Mouse (Mus musculus): ENCODE results near the gene Bcl7a. TPM values are rescaled to one million over a fixed set of nuclear protein-coding genes. Genes with fewer than 3 reads are reported as not detected.

Gene Bcl7a
- total and polyA plus RNA-seq, 3 experiments = 2.3 to 7.2 (median 4.3) TPM

- H3K79me2 ChIP-seq (replicated peaks; ENCODE audit: control insufficient read depth, extremely low read depth, insufficient read depth, poor library complexity, severe bottlenecking) = no peaks in the 10 kb centered on the region
Measured at GRCm38 (mm10) chr5:123364302-123364971, 20.8 kb downstream of the Bcl7a start.

DNA sequence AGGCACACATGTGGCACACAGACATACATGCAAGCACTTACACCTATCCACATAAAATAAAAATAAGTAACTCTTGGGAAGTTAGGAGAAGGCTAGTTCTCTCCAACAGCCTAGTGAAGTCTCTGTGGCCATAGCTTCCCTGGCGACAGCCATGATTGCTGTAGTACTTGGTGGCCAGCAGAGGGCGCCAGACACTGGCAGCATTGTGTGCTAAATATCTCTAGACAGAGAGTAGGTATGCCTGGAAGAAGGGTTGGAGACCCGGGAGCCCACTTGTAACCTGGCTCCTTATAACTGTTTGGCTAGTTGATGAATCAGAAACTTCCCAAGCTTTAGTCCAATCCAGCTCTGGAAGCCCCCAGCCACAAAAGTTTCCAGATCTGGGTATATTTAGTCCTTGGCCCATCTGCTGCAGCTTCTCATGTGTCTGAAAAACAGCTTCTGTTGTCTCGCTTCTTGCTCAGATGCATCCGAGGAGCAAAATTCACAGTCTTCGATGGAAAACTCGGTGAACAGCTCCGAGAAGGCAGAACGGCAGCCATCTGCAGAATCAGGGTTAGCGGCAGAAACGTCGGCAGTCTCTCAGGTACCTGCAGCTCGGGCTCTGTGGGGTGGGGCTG lies 25.3 kb downstream of the Bcl7a start:
- peak; percentile 65 for DNase-seq (ENCODE audit: extremely low read depth)
- Histone ChIP-seq H3K79me2 (replicated peaks; ENCODE audit: control insufficient read depth, extremely low read depth, insufficient read depth, poor library complexity, severe bottlenecking) (no peaks in the 10 kb centered on the region), H3K4me2 (ENCODE audit: insufficient read depth, low read depth, poor library complexity, severe bottlenecking) (no peak overlapping the region), H3K4me1 (ENCODE audit: control insufficient read depth in 1 of 2, insufficient read depth in 2 of 2) (peaks cover 2 to 3% of the 10 kb centered on the region in 2 experiments; a peak in 3 of 4 replicates), H3K9me3 (replicated peaks; ENCODE audit: low read length) (no peaks in the 10 kb centered on the region), H3K36me3 (replicated peaks in 1 of 2; ENCODE audit: control insufficient read depth in 1 of 2, insufficient read depth in 1 of 2, low read length in 1 of 2) (peaks cover 27 to 75% of the 10 kb centered on the region in 2 experiments), H3K9ac (ENCODE audit: insufficient read depth, low read depth) (no peak overlapping the region), H3K4me3 (replicated peaks in 1 of 3; ENCODE audit: low read depth in 2 of 3, low read length in 2 of 3, poor library complexity in 1 of 3) (no peak overlapping the region), H3K27ac (ENCODE audit: insufficient read depth, low read depth) (no peak overlapping the region), H3K27me3 (replicated peaks) (no peaks in the 10 kb centered on the region)
- TF ChIP-seq E2F4 (IDR thresholded peaks at IDR 0.05; ENCODE audit: insufficient replicate concordance, low read depth, low read length) (no peak), RAD21 (IDR thresholded peaks at IDR 0.05; ENCODE audit: low read depth, low read length) (peak; percentile 77), SIN3A (IDR thresholded peaks at IDR 0.05; ENCODE audit: low read length) (no peak), CTCF (conservative IDR thresholded peaks at IDR 0.05 in 1 of 2, IDR thresholded peaks at IDR 0.05 in 1 of 2; ENCODE audit: low read depth in 2 of 2, low read length in 2 of 2) (peak; percentile 94 to 98), JUN (IDR thresholded peaks at IDR 0.05; ENCODE audit: insufficient read depth, low read depth, low read length) (no peak), MAX (IDR thresholded peaks at IDR 0.05; ENCODE audit: low read length) (no peak), SMC3 (IDR thresholded peaks at IDR 0.05; ENCODE audit: low read depth, low read length) (peak; percentile 92), POLR2AphosphoS2 (IDR thresholded peaks at IDR 0.05; ENCODE audit: low read depth, low read length) (no peak), ZC3H11A (IDR thresholded peaks at IDR 0.05; ENCODE audit: low read depth, low read length) (peak; percentile 37; the same call in 1 of the 2 replicates)
- dilution Hi-C loops (cut with MboI; ENCODE audit: extremely low pct_ligation_motif_present, extremely low pct_unique_long_range_greater_than_20kb, low sequenced_read_pairs) (no loop called here), in situ Hi-C loops (cut with MboI; ENCODE audit: low pct_ligation_motif_present, low pct_unique_long_range_greater_than_20kb, low sequenced_read_pairs) (no loop called here)

More at GRCm38 (mm10) chr5:123364302-123364971, 20.8 kb downstream of the Bcl7a start:
- dilution Hi-C loops (cut with MboI; ENCODE audit: extremely low pct_ligation_motif_present, extremely low pct_unique_long_range_greater_than_20kb, low sequenced_read_pairs) (no loop called here), in situ Hi-C loops (cut with MboI; ENCODE audit: low pct_ligation_motif_present, low pct_unique_long_range_greater_than_20kb, low sequenced_read_pairs) (no loop called here)
- DNase-seq (ENCODE audit: extremely low read depth) = no peak
- peaks cover 2 to 5% of the 10 kb centered on the region in 2 experiments; a peak in 3 of 4 replicates for H3K4me1 ChIP-seq (ENCODE audit: control insufficient read depth in 1 of 2, insufficient read depth in 2 of 2)
- H3K27ac ChIP-seq (ENCODE audit: insufficient read depth, low read depth) = no peak overlapping the region
- H3K4me3 ChIP-seq (replicated peaks in 1 of 3; ENCODE audit: low read depth in 2 of 3, low read length in 2 of 3, poor library complexity in 1 of 3) = no peak overlapping the region
- H3K36me3 ChIP-seq (replicated peaks in 1 of 2; ENCODE audit: control insufficient read depth in 1 of 2, insufficient read depth in 1 of 2, low read length in 1 of 2) = peaks cover 13 to 73% of the 10 kb centered on the region in 2 experiments
- H3K9me3 ChIP-seq (replicated peaks; ENCODE audit: low read length) = no peaks in the 10 kb centered on the region
- no peak overlapping the region for H3K4me2 ChIP-seq (ENCODE audit: insufficient read depth, low read depth, poor library complexity, severe bottlenecking)
- no peaks in the 10 kb centered on the region for H3K27me3 ChIP-seq (replicated peaks)
- no peak for TF ChIP-seq MXI1 (IDR thresholded peaks at IDR 0.05; ENCODE audit: low read depth, low read length)
- no peak for TF ChIP-seq E2F4 (IDR thresholded peaks at IDR 0.05; ENCODE audit: insufficient replicate concordance, low read depth, low read length)
- no peak for TF ChIP-seq CTCF (conservative IDR thresholded peaks at IDR 0.05 in 1 of 2, IDR thresholded peaks at IDR 0.05 in 1 of 2; ENCODE audit: low read depth in 2 of 2, low read length in 2 of 2)
- no peak for TF ChIP-seq HCFC1 (IDR thresholded peaks at IDR 0.05; ENCODE audit: low read depth, low read length)
- TF ChIP-seq RCOR1 (conservative IDR thresholded peaks at IDR 0.05; ENCODE audit: low read depth, low read length) = no peak
- TF ChIP-seq KAT2A (IDR thresholded peaks at IDR 0.05; ENCODE audit: insufficient replicate concordance, low read length) = no peak
- no peak for TF ChIP-seq ZMIZ1 (IDR thresholded peaks at IDR 0.05; ENCODE audit: low read depth, low read length)
- TF ChIP-seq GABPA (IDR thresholded peaks at IDR 0.05; ENCODE audit: insufficient replicate concordance, low read depth, low read length) = no peak
- no peak for TF ChIP-seq TCF12 (IDR thresholded peaks at IDR 0.05; ENCODE audit: low read depth, low read length)
- no peak for TF ChIP-seq POLR2AphosphoS2 (IDR thresholded peaks at IDR 0.05; ENCODE audit: low read depth, low read length)
- no peak for TF ChIP-seq MAZ (IDR thresholded peaks at IDR 0.05; ENCODE audit: low read depth, low read length)
- TF ChIP-seq PAX5 (IDR thresholded peaks at IDR 0.05; ENCODE audit: low read length) = no peak
- TF ChIP-seq UBTF (IDR thresholded peaks at IDR 0.05; ENCODE audit: low read depth, low read length) = no peak
- TF ChIP-seq NRF1 (IDR thresholded peaks at IDR 0.05; ENCODE audit: low read depth, low read length) = no peak
- TF ChIP-seq TBP (conservative IDR thresholded peaks at IDR 0.05; ENCODE audit: low read depth, low read length) = no peak
- TF ChIP-seq POLR2A (IDR thresholded peaks at IDR 0.05; ENCODE audit: low read depth, low read length) = no peak
- TF ChIP-seq JUND (conservative IDR thresholded peaks at IDR 0.05; ENCODE audit: low read depth, low read length) = no peak
- no peak overlapping the region for H3K9ac ChIP-seq (ENCODE audit: insufficient read depth, low read depth)
